Mouse (Mus musculus) lung, postnatal 36 days (tissue): ENCODE measurements around the gene Npff.

Experiments
- DNase-seq: peaks from one replicate; pipeline ENCODE4 v3.0.0; 2022; ENCODE audit warnings: mixed read lengths

Gene Npff

GRCm38 (mm10) chr15:102519211-102520141 is 5.3 kb downstream of the Npff start:
- DNase-seq, result no peak

GRCm38 (mm10) chr15:102518859-102519201 is 5.9 kb downstream of the Npff start:
- no peak for DNase-seq

DNA sequence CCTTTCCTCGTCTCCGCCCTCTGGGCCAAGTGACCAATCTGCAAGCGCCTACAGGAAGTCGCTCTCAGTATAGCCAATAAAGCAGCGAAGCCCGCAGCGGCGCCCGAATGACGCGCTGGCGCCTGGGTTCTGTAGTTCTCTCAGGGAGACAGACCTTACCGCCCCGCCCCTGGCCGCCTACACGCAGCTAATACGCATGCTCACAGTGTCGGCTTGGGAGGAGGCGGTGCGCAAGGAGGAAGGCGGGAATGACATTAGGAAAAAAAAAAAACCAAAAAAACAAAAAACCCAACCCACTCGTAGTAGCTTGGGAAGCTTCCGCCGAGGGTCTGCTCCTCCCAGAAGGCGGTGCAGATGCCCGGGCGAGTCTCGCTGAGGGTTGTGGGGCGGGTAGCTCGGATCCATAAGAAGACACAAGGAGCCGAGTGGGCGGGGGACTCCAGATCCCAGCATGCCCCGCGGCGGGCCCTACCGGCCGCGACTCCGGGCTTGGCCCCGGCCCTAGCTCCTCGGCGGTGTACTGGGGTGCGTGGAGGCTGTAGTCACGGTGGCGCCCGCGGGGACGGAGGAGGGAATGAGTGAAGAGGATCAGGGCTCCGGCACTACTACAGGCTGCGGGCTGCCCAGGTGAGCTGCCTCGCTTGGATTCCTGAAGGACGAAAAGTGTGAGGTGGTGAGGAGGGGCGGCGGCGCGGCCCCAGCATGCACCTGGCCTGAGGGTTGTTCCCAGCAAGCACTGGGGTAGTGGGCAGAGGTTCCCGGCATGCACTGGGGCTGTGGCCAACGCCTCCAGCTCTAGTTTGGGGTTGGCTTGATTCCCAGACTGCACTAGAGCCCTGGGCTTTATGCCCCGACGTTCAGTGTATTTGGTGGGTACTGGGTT is 6.5 kb downstream of the Npff start, which contains the start of gene Tarbp2:
Gene Tarbp2, plus strand, starts transcription at position 217 of the 883 bp plus-strand sequence.
- peak; percentile 100 for DNase-seq

GRCm38 (mm10) chr15:102517631-102517975 is 7.1 kb downstream of the Npff start:
- DNase-seq, result no peak

DNA sequence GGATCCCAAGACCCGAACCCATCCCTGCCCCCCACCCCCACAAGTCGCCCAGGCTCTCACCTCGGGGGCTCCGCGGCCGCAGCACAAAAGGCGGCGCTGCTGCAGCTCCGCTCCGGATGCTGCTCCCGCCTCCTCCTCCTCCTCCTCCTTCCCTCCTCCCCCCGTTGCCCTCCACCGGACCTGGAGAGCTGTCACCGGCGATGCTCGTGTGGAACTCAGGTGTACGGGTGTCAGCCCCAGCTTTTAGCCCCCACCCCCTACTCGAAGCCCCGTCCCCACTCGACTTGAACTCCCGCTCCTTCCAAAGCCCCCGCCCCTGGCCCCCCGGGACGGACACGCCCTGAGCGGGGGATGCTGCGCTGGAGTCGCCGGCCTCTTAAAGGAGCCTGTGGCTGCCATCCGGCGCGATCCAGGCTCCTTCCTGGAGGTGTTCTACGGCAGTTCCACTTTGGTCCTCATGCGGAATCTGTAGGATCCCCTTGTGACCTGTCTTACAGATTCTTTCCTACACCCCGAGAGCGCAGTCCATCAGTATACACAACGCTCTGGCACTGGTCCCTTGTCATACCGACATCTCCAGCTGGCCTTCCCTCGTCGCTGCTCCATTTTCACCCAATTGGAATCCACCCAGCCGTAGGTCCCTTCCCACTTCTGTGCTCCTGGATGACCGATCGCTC is 7.9 kb downstream of the Npff start, which contains the start of gene Map3k12:
Gene Map3k12, minus strand, starts transcription at position 337 of the 677 bp plus-strand sequence.
- peak; percentile 63 for DNase-seq

GRCm38 (mm10) chr15:102516293-102516692 is 8.4 kb downstream of the Npff start:
- no peak for DNase-seq

GRCm38 (mm10) chr15:102515791-102516190 is 9.0 kb downstream of the Npff start:
- no peak for DNase-seq

DNA sequence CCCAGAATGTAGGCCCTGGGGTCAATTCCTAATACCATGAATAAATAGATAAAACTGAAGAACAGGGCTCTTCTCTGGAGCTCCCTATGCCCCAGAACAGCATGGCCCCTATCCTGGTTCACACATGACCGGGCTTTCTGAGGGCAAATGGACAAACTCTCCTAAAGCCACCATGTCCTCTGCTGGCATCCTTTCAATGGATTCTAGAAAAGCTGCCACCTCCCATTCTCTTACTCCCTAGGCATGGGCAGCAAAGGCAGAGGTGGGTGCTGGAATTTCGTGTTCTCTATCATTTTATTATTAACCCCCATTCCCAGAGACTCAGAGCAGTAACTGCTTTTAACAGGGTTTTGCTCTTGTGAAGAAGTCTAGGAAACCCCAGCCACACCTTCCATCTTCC is 9.5 kb downstream of the Npff start:
- no peak for DNase-seq

GRCm38 (mm10) chr15:102513004-102513403 is 11.7 kb downstream of the Npff start:
- DNase-seq, result no peak

GRCm38 (mm10) chr15:102512471-102512870 is 12.3 kb downstream of the Npff start:
- DNase-seq, result no peak

GRCm38 (mm10) chr15:102512010-102512409 is 12.7 kb downstream of the Npff start:
- no peak for DNase-seq

DNA sequence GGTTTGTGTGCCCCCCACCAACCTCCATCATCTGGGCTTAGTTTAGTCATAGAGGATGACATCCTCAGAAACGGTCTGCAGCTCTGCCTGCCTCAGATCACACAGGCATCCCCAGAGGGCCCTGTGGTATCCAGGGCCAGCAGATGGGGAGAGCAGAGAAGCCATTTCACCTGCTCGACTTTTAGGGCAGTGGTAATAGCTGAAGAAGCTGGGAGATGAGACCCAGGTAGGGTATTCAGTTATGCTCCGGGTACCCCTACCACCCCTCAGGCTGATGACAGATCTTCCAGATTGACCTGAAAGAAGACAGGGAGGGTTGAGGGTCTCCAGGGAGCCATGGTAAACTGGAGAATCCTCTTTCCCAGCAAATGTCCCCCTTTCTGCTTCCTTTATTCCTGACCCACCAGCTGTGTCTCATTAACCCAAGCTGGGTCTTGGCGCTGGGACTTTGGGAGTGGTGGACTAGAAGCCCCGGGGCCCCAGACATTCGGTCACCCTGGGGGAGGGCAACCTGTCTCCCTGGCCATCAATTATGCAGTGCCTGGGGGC is 13.4 kb downstream of the Npff start:
- no peak for DNase-seq

DNA sequence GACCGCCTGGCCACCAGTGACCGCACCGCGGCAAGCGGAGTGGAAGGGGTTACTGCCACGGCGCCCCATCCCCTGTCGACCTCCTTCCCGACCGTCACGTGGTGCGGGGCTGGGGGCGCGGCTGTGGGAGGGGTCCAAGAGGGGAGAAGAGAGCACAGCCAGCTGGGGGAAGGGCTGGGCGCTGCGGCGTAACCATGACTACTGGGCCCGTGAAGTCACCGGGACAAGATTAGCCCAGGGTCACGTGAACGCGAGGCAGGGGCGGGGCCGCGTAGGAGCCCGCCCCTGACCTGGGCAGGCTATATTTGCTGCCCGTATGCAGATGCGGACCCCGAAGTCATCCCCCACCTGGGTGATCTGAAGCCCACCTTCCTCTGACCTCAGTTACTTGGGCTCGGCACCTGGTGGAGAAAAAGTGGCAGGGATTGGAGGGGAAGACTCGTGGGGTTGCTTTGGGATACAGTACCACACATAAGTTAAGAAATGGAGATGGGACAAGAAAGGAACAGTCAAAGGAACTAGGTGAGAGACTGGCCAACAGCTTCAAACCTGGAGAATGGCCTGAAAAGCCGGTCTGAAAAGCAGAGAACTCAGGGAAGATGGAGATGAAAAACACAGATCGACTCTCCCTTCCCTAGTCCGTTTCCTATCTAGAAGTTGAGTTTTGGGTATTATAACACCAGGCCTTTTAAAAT is 14.0 kb downstream of the Npff start:
- DNase-seq, result peak; percentile 88

- no peak for DNase-seq
Observed at GRCm38 (mm10) chr15:102510110-102510509, 14.6 kb downstream of the Npff start.

- no peak for DNase-seq
Observed at GRCm38 (mm10) chr15:102508336-102508735, 16.4 kb downstream of the Npff start.

- no peak for DNase-seq
Observed at GRCm38 (mm10) chr15:102507561-102507960, 17.2 kb downstream of the Npff start.

GRCm38 (mm10) chr15:102506864-102507263 is 17.9 kb downstream of the Npff start:
- no peak for DNase-seq

GRCm38 (mm10) chr15:102506464-102506830 is 18.3 kb downstream of the Npff start:
- DNase-seq, result no peak

DNA sequence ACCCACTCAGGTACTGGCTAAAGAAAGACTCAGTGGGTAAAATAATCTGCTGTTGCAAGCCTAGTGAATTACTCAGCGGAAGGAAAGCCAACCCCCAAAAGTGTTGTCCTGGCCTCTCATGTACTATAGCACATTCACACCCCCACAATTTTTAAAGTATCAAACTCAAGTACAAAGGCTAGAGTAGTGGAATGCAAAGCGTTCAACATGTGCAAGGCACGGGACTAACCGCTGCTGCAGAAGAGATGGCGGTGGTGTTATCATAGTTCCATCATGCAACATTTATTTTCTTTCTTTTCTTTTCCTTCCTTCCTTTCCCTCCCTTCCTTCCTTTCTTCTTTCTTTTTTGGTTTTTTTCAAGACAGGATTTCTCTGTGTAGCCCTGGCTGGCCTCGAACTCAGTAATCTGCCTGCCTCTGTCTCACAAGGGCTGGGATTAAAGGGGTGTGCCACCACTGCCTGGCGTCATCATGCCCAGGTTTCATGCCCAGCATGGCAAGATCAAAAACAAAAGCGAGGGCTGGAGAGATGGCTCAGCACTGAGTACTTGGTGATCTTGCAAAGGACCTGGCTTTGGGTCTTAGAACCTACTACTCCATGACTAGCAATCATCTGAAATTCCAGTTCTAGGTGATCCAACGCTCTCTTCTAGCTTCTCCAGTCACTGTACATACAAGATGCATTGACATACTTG is 18.8 kb downstream of the Npff start:
- no peak for DNase-seq

DNA sequence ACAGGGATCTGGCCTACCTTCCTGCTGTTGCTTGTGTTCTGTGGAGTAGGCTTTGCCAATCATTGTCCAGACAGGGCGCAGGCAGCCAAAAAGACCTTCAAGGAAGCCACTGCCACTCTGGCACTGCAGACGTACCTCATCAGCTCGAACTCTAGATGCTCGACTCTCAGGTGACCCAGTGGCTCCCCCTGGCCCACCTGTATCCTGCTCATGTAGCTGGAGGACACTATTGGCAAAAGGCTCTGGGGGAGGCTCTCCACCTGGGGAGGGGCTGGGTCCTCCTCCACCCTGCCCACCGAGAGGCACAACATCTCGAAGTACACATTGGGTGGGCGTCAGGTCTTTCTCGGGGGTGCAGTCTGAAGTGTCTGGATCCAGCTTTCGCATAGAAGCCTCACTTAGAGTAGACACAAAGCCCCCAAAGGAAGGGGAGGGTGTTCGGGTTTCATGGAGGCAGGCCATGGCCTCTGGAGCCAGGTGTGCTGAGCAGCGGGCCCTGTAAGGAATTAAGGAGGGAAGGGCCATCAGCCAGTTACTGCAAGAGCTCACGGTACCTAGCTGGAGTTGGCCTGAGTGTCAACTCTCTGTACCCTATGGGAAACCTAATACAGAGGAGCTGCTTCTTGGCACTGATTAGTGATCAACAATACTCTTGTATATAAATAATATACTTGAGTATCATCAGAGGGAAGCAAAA is 19.5 kb downstream of the Npff start:
- no peak for DNase-seq
